Mouse (Mus musculus) MEL (cell line): ENCODE results near the gene Odc1. TPM values are rescaled to one million over a fixed set of nuclear protein-coding genes. Genes with fewer than 3 reads are reported as not detected.

Experiments
- DNase-seq: peaks from one replicate; pipeline ENCODE4 v3.0.0; 2011; ENCODE audit warnings: low read depth, low spot score
- H3K27ac ChIP-seq: 2 replicates; pipeline ENCODE4 v1.5.1; 2012; ENCODE audit warnings: low read depth, mild to moderate bottlenecking, control low read depth, low read length, moderate library complexity; ENCODE audit not compliant: control insufficient read depth
- H3K27me3 ChIP-seq, 2 experiments: fragments of 150-350 bp in 1 of 2; sonication (generic) in 1 of 2; 2 replicates each; pipeline ENCODE4 v1.6.1; 2012; ENCODE audit warnings: low read length in 2 of 2, mild to moderate bottlenecking in 2 of 2, improper control_type of control experiment in 1 of 2, moderate library complexity in 1 of 2; ENCODE audit not compliant: insufficient read depth in 2 of 2, control insufficient read depth in 1 of 2
- H3K36me3 ChIP-seq, 2 experiments: 2 replicates each; pipeline ENCODE4 v1.6.1; 2012 to 2014; ENCODE audit warnings: low read length in 2 of 2, improper control_type of control experiment in 1 of 2, inconsistent platforms in 1 of 2, mild to moderate bottlenecking in 1 of 2; ENCODE audit not compliant: insufficient read depth in 2 of 2, control insufficient read depth in 1 of 2
- H3K4me1 ChIP-seq, 2 experiments: fragments of 150-350 bp in 1 of 2; sonication (generic) in 1 of 2; 2 replicates each; pipeline ENCODE4 v1.6.1; 2012; ENCODE audit warnings: low read length in 2 of 2, improper control_type of control experiment in 1 of 2, mild to moderate bottlenecking in 1 of 2; ENCODE audit not compliant: insufficient read depth in 2 of 2, control insufficient read depth in 1 of 2
- H3K4me3 ChIP-seq, 2 experiments: fragments of 150-350 bp in 1 of 2; sonication (generic) in 1 of 2; 2 replicates each; pipeline ENCODE4 v1.5.1; 2012; ENCODE audit warnings: low read depth in 2 of 2, low read length in 2 of 2, mild to moderate bottlenecking in 2 of 2, moderate library complexity in 2 of 2, control low read depth in 1 of 2, improper control_type of control experiment in 1 of 2; ENCODE audit not compliant: control insufficient read depth in 1 of 2, insufficient read depth in 1 of 2
- H3K79me2 ChIP-seq: 2 replicates; pipeline ENCODE4 v1.6.1; 2012; ENCODE audit warnings: mild to moderate bottlenecking, low read length, moderate library complexity; ENCODE audit not compliant: control insufficient read depth, poor library complexity, insufficient read depth
- H3K9ac ChIP-seq: 2 replicates; pipeline ENCODE4 v1.6.1; 2012; ENCODE audit warnings: low read depth, mild to moderate bottlenecking, control low read depth, low read length, moderate library complexity; ENCODE audit not compliant: control insufficient read depth, poor library complexity, severe bottlenecking
- H3K9me3 ChIP-seq: fragments of 150-350 bp; sonication (generic); replicated peaks from 2 replicates; pipeline ENCODE4 v1.6.1; 2012; ENCODE audit warnings: mild to moderate bottlenecking, low read length, improper control_type of control experiment, moderate library complexity; ENCODE audit not compliant: insufficient read depth
- BHLHE40 ChIP-seq: IDR thresholded peaks from 2 replicates; pipeline ENCODE4 v1.6.1; 2012; ENCODE audit warnings: low read depth, mild to moderate bottlenecking, inconsistent platforms, low read length, improper control_type of control experiment, borderline replicate concordance
- CHD1 ChIP-seq: IDR thresholded peaks from 2 replicates; pipeline ENCODE4 v1.6.1; 2012; ENCODE audit warnings: low read depth, mild to moderate bottlenecking, inconsistent platforms, low read length, improper control_type of control experiment
- CHD2 ChIP-seq: IDR thresholded peaks from 2 replicates; pipeline ENCODE4 v1.6.1; 2011; ENCODE audit warnings: low read length, improper control_type of control experiment
- CTCF ChIP-seq, 3 experiments: IDR thresholded peaks in 2 of 3; conservative IDR thresholded peaks in 1 of 3; 2 replicates each; pipeline ENCODE4 v1.5.1; 2011 to 2012; ENCODE audit warnings: low read length in 3 of 3, low read depth in 2 of 3, mild to moderate bottlenecking in 2 of 3, improper control_type of control experiment in 1 of 3, inconsistent platforms in 1 of 3, mixed read lengths in 1 of 3, moderate library complexity in 1 of 3; ENCODE audit not compliant: control insufficient read depth in 1 of 3, insufficient read depth in 1 of 3, poor library complexity in 1 of 3, severe bottlenecking in 1 of 3
- ETS1 ChIP-seq: IDR thresholded peaks from 2 replicates; pipeline ENCODE4 v1.6.1; 2012; ENCODE audit warnings: low read depth, mild to moderate bottlenecking, inconsistent platforms, low read length, improper control_type of control experiment, moderate library complexity
- GABPA ChIP-seq: IDR thresholded peaks from 2 replicates; pipeline ENCODE4 v1.6.1; 2012; ENCODE audit warnings: low read depth, mild to moderate bottlenecking, inconsistent platforms, low read length, improper control_type of control experiment, moderate library complexity
- GATA1 ChIP-seq: IDR thresholded peaks from 2 replicates; pipeline ENCODE4 v1.6.1; 2011; ENCODE audit warnings: low read depth, low read length, improper control_type of control experiment
- JUND ChIP-seq: IDR thresholded peaks from 2 replicates; pipeline ENCODE4 v1.6.1; 2011; ENCODE audit warnings: low read depth, mild to moderate bottlenecking, improper control_type of control experiment, low read length
- MAFK ChIP-seq: IDR thresholded peaks from 2 replicates; pipeline ENCODE4 v1.6.1; 2011; ENCODE audit warnings: low read depth, mild to moderate bottlenecking, low read length, improper control_type of control experiment, borderline replicate concordance
- MAX ChIP-seq: IDR thresholded peaks from 2 replicates; pipeline ENCODE4 v1.6.1; 2011; ENCODE audit warnings: low read length, improper control_type of control experiment
- MAZ ChIP-seq: IDR thresholded peaks from 2 replicates; pipeline ENCODE4 v1.6.1; 2012; ENCODE audit warnings: low read depth, mild to moderate bottlenecking, inconsistent platforms, low read length, improper control_type of control experiment
- MEF2A ChIP-seq: IDR thresholded peaks from 2 replicates; pipeline ENCODE4 v1.6.1; 2014; ENCODE audit warnings: low read depth, mild to moderate bottlenecking, inconsistent platforms, low read length, improper control_type of control experiment; ENCODE audit not compliant: poor library complexity, insufficient replicate concordance, severe bottlenecking; ENCODE audit errors: extremely low read depth
- MXI1 ChIP-seq: IDR thresholded peaks from 2 replicates; pipeline ENCODE4 v1.6.1; 2011; ENCODE audit warnings: mild to moderate bottlenecking, low read depth, low read length, improper control_type of control experiment
- MYB ChIP-seq: IDR thresholded peaks from 2 replicates; pipeline ENCODE4 v1.6.1; 2011; ENCODE audit warnings: mild to moderate bottlenecking, low read depth, low read length, improper control_type of control experiment
- NELFE ChIP-seq: IDR thresholded peaks from 2 replicates; pipeline ENCODE4 v1.6.1; 2011; ENCODE audit warnings: low read depth, low read length, improper control_type of control experiment
- NRF1 ChIP-seq: IDR thresholded peaks from 2 replicates; pipeline ENCODE4 v1.6.1; 2014; ENCODE audit warnings: low read depth, mild to moderate bottlenecking, inconsistent platforms, low read length, improper control_type of control experiment, moderate library complexity; ENCODE audit not compliant: poor library complexity, insufficient read depth, severe bottlenecking
- POLR2A ChIP-seq, 2 experiments: IDR thresholded peaks; 2 replicates each; pipeline ENCODE4 v1.6.1; 2011 to 2012; ENCODE audit warnings: low read length in 2 of 2, mild to moderate bottlenecking in 2 of 2, control low read depth in 1 of 2, improper control_type of control experiment in 1 of 2, low read depth in 1 of 2, moderate library complexity in 1 of 2; ENCODE audit not compliant: control insufficient read depth in 1 of 2, insufficient read depth in 1 of 2, poor library complexity in 1 of 2
- POLR2AphosphoS2 ChIP-seq: IDR thresholded peaks from 2 replicates; pipeline ENCODE4 v1.6.1; 2011; ENCODE audit warnings: low read length, improper control_type of control experiment
- POLR2AphosphoS5 ChIP-seq: IDR thresholded peaks from 2 replicates; pipeline ENCODE4 v1.6.1; 2012; ENCODE audit warnings: low read depth, borderline replicate concordance, mild to moderate bottlenecking, inconsistent platforms, low read length, moderate library complexity, mixed read lengths
- RAD21 ChIP-seq: IDR thresholded peaks from 2 replicates; pipeline ENCODE4 v1.6.1; 2011; ENCODE audit warnings: mild to moderate bottlenecking, low read depth, low read length, improper control_type of control experiment
- RCOR1 ChIP-seq: IDR thresholded peaks from 2 replicates; pipeline ENCODE4 v1.6.1; 2012; ENCODE audit warnings: low read depth, mild to moderate bottlenecking, inconsistent platforms, low read length, improper control_type of control experiment
- SMC3 ChIP-seq: IDR thresholded peaks from 2 replicates; pipeline ENCODE4 v1.6.1; 2011; ENCODE audit warnings: low read depth, low read length, improper control_type of control experiment
- TBP ChIP-seq: IDR thresholded peaks from 2 replicates; pipeline ENCODE4 v1.8.0; 2011; ENCODE audit warnings: low read depth, low read length, improper control_type of control experiment
- TCF12 ChIP-seq: IDR thresholded peaks from 2 replicates; pipeline ENCODE4 v1.6.1; 2014; ENCODE audit warnings: low read depth, mild to moderate bottlenecking, inconsistent platforms, low read length, improper control_type of control experiment, moderate library complexity
- USF2 ChIP-seq, 2 experiments: IDR thresholded peaks; 2 replicates each; pipeline ENCODE4 v1.6.1; 2011 to 2012; ENCODE audit warnings: improper control_type of control experiment in 2 of 2, low read length in 2 of 2, borderline replicate concordance in 1 of 2, inconsistent platforms in 1 of 2, low read depth in 1 of 2, mild to moderate bottlenecking in 1 of 2; ENCODE audit not compliant: insufficient read depth in 1 of 2
- ZC3H11A ChIP-seq: IDR thresholded peaks from 2 replicates; pipeline ENCODE4 v1.6.1; 2012; ENCODE audit warnings: low read depth, mild to moderate bottlenecking, inconsistent platforms, low read length, improper control_type of control experiment
- ZKSCAN1 ChIP-seq: IDR thresholded peaks from 2 replicates; pipeline ENCODE4 v1.6.1; 2012; ENCODE audit warnings: low read depth, mild to moderate bottlenecking, inconsistent platforms, low read length, improper control_type of control experiment, moderate library complexity
- ZNF384 ChIP-seq: IDR thresholded peaks from 2 replicates; pipeline ENCODE4 v1.6.1; 2012; ENCODE audit warnings: low read depth, mild to moderate bottlenecking, inconsistent platforms, low read length, improper control_type of control experiment
- polyA plus RNA-seq, 2 experiments: library from polyadenylated mRNA; stranded (reverse) in 1 of 2; unstranded in 1 of 2; fragments of >175 nt in 1 of 2; fragments of >200 nt in 1 of 2; gene quantifications; 2 replicates each; pipeline versions ENCODE4 v1.2.1 to v1.2.4; 2012; ENCODE audit warnings: low replicate concordance in 2 of 2, low read depth in 1 of 2; ENCODE audit not compliant: insufficient read length in 2 of 2, insufficient read depth in 1 of 2, missing spikeins in 1 of 2
- total RNA-seq: library from RNA; depleted of rRNA; stranded (reverse); fragments of 300-350 nt; gene quantifications from 2 replicates; pipeline ENCODE4 v1.2.3, GENCODE M21; 2012

Odc1 gene
- total and polyA plus RNA-seq, 3 experiments, result 639 to 720 (median 677) TPM

DNA sequence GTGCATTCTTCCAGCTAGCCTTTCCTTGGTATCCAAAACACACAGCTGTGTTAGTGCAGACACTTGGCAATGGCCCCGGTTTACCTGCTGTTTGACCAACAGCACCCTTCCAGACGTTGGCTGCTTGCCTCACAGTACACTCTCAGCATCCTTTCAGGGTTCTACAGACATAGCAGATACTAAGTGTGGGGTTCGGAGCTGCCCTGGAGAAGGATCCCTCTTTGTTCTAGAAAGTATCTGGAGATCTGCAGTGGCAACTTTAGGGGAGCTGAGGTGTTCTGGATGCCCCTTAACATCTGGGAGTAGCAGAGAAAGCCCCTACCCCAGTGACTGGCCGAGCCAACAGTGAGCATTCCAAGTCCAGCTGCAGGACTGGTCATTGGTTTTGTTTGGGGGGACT is 30.0 kb downstream of the Odc1 start (continued):
- no peak for TF ChIP-seq NRF1

DNA sequence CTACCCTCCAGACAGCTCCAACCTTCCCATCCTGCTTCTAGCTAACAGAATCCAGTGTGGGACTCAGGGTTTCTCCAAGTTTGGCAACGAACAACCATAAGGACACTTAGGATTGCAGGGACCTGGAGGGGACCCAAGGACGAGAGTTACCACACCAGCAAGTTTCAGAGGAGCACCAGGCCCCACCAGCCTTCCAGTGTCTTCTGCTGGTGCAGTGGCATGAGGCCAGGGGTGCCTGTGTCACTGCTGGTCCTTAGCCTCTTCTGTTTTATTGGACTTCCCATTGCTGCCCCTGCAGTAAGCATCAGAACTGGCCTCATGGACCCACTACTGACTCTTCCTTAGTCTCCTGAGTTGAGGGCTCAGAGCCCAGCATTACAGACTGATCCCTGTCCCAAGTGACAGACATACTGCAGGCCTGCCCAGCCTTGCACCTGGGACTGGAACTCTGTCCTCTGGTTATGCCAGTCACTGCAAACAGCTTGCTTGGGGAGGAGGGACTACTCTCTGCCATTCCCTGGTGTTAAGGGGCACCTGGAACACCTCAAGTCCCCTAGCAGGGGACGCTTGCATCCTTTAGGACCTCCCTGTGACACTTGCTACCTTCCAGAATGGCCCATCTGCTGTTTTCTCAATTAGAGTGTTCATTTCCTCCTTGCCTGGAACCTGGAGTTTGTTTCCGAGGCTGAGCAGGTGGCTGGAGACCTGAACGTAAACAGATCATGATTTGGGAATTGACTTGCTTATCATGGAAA is 30.7 kb downstream of the Odc1 start:
- Histone ChIP-seq H3K27ac (no peak overlapping the region), H3K9ac (no peak overlapping the region), H3K9me3 (no peaks in the 10 kb centered on the region), H3K79me2 (no peaks in the 10 kb centered on the region), H3K4me3 (no peak overlapping the region), H3K27me3 (peaks cover 0 to 8% of the 10 kb centered on the region in 2 experiments; a peak in 3 of 4 replicates), H3K36me3 (no peaks in the 10 kb centered on the region), H3K4me1 (no peaks in the 10 kb centered on the region)
- no peak for TF ChIP-seq ZKSCAN1
- TF ChIP-seq MAX, result no peak
- TF ChIP-seq BHLHE40, result no peak
- no peak for TF ChIP-seq CHD2
- no peak for TF ChIP-seq TBP
- no peak for TF ChIP-seq RAD21
- no peak for TF ChIP-seq MYB
- TF ChIP-seq POLR2A (IDR thresholded peaks at IDR 0.05; ENCODE audit: control insufficient read depth in 1 of 2, insufficient read depth in 1 of 2, low read depth in 1 of 2, low read length in 2 of 2, poor library complexity in 1 of 2), result no peak
- no peak for TF ChIP-seq USF2 (IDR thresholded peaks at IDR 0.05; ENCODE audit: borderline replicate concordance in 1 of 2, insufficient read depth in 1 of 2, low read depth in 1 of 2, low read length in 2 of 2)
- TF ChIP-seq MXI1, result no peak
- no peak for TF ChIP-seq SMC3
- TF ChIP-seq ZC3H11A, result no peak
- TF ChIP-seq MAFK, result no peak
- TF ChIP-seq MAZ, result no peak
- no peak for TF ChIP-seq GATA1
- no peak for TF ChIP-seq MEF2A
- no peak for TF ChIP-seq TCF12
- DNase-seq, result no peak

DNA sequence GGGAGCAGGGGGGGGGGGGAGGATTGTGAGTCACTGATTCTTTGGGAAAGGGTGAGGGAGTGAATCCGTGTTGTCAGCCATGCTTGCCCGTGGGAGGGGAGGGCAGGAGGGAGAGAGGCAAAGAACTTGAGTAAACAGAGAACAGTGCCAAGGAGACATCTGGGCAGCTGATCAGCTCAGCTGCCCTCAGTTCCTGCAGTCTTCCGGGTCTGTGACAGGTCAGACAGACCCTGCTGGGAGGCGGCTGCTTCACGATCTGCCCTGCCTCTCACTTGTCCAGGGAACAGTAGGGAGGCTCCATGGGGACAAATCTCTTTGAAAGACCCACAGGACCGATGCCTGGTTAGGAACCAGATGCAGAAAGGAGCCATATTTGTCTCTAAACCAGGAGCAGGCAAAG is 31.4 kb downstream of the Odc1 start:
- DNase-seq, result no peak
- Histone ChIP-seq H3K9me3 (no peaks in the 10 kb centered on the region), H3K36me3 (no peaks in the 10 kb centered on the region), H3K27me3 (peaks cover 0 to 8% of the 10 kb centered on the region in 2 experiments; a peak in 3 of 4 replicates), H3K4me3 (no peak overlapping the region), H3K79me2 (no peaks in the 10 kb centered on the region), H3K4me1 (no peaks in the 10 kb centered on the region), H3K27ac (no peak overlapping the region), H3K9ac (no peak overlapping the region)
- no peak for TF ChIP-seq NELFE
- TF ChIP-seq CHD1, result no peak
- no peak for TF ChIP-seq ZNF384
- TF ChIP-seq RCOR1, result no peak
- no peak for TF ChIP-seq ZKSCAN1
- no peak for TF ChIP-seq GATA1
- no peak for TF ChIP-seq TBP
- TF ChIP-seq USF2 (IDR thresholded peaks at IDR 0.05; ENCODE audit: borderline replicate concordance in 1 of 2, insufficient read depth in 1 of 2, low read depth in 1 of 2, low read length in 2 of 2), result no peak
- TF ChIP-seq CTCF (IDR thresholded peaks at IDR 0.05 in 2 of 3, conservative IDR thresholded peaks at IDR 0.05 in 1 of 3; ENCODE audit: control insufficient read depth in 1 of 3, insufficient read depth in 1 of 3, low read depth in 2 of 3, low read length in 3 of 3, poor library complexity in 1 of 3, severe bottlenecking in 1 of 3), result no peak
- no peak for TF ChIP-seq GABPA
- TF ChIP-seq JUND, result no peak
- no peak for TF ChIP-seq POLR2AphosphoS5
- no peak for TF ChIP-seq POLR2A (IDR thresholded peaks at IDR 0.05; ENCODE audit: control insufficient read depth in 1 of 2, insufficient read depth in 1 of 2, low read depth in 1 of 2, low read length in 2 of 2, poor library complexity in 1 of 2)
- TF ChIP-seq POLR2AphosphoS2, result no peak
- TF ChIP-seq ZC3H11A, result no peak
- TF ChIP-seq ETS1, result no peak
- no peak for TF ChIP-seq RAD21
- TF ChIP-seq MEF2A, result no peak
